ENCODE assay signal across 8 mouse cellular contexts in the genomic region with DNA sequence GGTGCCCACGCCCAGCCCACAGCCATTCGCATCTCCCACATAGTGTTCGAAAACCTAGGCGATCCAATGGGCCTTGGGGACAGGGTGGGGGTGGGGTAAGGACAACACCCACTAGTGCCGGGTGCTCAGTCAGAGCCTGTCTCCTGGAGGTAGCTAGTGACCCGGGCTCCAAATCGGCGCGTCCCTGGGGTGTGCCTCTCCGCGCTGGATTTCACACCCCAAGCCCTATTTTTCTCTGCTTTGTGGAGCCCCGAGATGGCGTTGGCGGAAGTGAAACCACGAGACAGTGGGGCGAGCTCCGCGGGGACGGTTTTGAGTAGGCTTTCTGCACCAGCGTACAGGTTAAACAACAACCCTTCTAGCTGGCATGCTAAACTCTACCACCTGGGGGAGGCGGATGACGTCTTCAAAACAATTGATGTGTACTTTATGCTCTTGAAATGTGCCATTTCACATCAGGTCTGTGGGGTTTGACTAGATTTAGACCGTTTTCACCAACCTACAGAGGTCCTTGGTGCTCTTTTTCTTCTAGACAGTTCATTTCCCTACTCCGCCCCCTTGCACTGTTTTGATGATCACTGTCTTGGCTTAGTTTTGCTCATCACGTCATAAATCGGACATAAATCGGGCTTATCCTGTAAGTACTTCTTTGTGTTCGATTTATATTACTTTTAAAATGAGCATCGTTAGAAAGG. TPM values are rescaled to one million over a fixed set of nuclear protein-coding genes. Genes with fewer than 3 reads are reported as not detected.
DNase-seq lines count a peak whose midpoint lies in the region; ATAC-seq and TF ChIP-seq lines count a peak whose summit lies in the region.

No protein-coding gene starts in this region.

- peak; percentile 67 for ATAC-seq in Patski
- peak; percentile 77 for ATAC-seq in hindbrain, embryonic 15.5 days (ENCODE audit: low FRiP score, low read depth)

- no peaks in the 10 kb centered on the region for H3K9me3 ChIP-seq in hindbrain, embryonic 15.5 days

- POLR2A ChIA-PET in Patski (lab: Charles Lee): interaction anchor here (0.6 to 0.7 kb wide), 2 partner anchors 42 to 95 kb away, joined by 3 read pairs; no protein-coding TSS in a partner anchor

- 23% methylated on average over 29 of the region's 29 CpGs for whole genome bisulfite sequencing in hindbrain, embryonic 15.5 days

- TF ChIP-seq CTCF in Patski (IDR thresholded peaks at IDR 0.05): no peak

- 0 out of 2 replicates have a peak, but pooled peaks cover 5% of the 10 kb centered on the region for H3K4me1 ChIP-seq in hindbrain, embryonic 15.5 days (replicated peaks)

- DNase-seq in Patski (ENCODE audit: low read depth, low spot score): no peak
- DNase-seq in cerebellum, adult 9-11 months: peak; percentile 49
- DNase-seq in frontal cortex, postnatal 10 days (ENCODE audit: low spot score in 2 of 2): peak; percentile 9 to 36
- peak; percentile 28 to 44 for DNase-seq in layer of hippocampus, postnatal 36 days
- peak; percentile 60 for DNase-seq in lung, postnatal 36 days
- DNase-seq in retina, embryonic 14.5 days (ENCODE audit: low spot score): peak; percentile 35
- DNase-seq in thymus, postnatal 4 days: peak; percentile 78

- H3K27ac ChIP-seq in hindbrain, embryonic 15.5 days (replicated peaks): peak overlapping the region; percentile 80

- peaks cover 3% of the 10 kb centered on the region for H3K27me3 ChIP-seq in Patski
- H3K27me3 ChIP-seq in hindbrain, embryonic 15.5 days: no peaks in the 10 kb centered on the region

- peak overlapping the region; percentile 52 for H3K9ac ChIP-seq in hindbrain, embryonic 15.5 days

- peak overlapping the region; percentile 56 for H3K4me2 ChIP-seq in hindbrain, embryonic 15.5 days

- no peaks in the 10 kb centered on the region for H3K36me3 ChIP-seq in hindbrain, embryonic 15.5 days

- peak overlapping the region; percentile 55 for H3K4me3 ChIP-seq in hindbrain, embryonic 15.5 days

- in situ Hi-C loops in Patski (cut with MboI; ENCODE audit: low pct_unique_long_range_greater_than_20kb): loop anchor here (25.0 kb wide), 1 partner anchor 1535 kb away; a partner anchor contains a TSS

- CTCF ChIA-PET in Patski (lab: Charles Lee): no interaction called here

RNA-seq across cellular contexts. Expression of a gene that starts 1.1 kb away (rescaled TPM):
- polyA plus RNA-seq in Patski (2021): 109 TPM
- polyA plus RNA-seq in hindbrain, embryonic 15.5 days (2015; fragmentation: Nextera tagmentation; extraction: Ambion mirVana): 90.2 and 94.8 TPM in 2 replicates
- total RNA-seq in layer of hippocampus, postnatal 36 days (2021): 10 to 100 TPM; 46.1 to 51.8 TPM

RNA-seq across cellular contexts. Expression of a gene that starts 13.9 kb away (rescaled TPM):
- 71.4 TPM for polyA plus RNA-seq in Patski (2021)
- 30.9 and 34.0 TPM in 2 replicates for polyA plus RNA-seq in hindbrain, embryonic 15.5 days (2015; fragmentation: Nextera tagmentation; extraction: Ambion mirVana)
- 10 to 100 TPM; 30.6 to 31.7 TPM for total RNA-seq in layer of hippocampus, postnatal 36 days (2021)
